Mouse (Mus musculus) midbrain, embryonic 16.5 days (tissue): ENCODE measurements around the gene Col23a1. TPM values are rescaled to one million over a fixed set of nuclear protein-coding genes. Genes with fewer than 3 reads are reported as not detected.

Source experiments
- ATAC-seq: fragments of 200-750 bp; cut with Nextera tagmentation; 2 replicates; pipeline ENCODE4 v1.8.0; 2017; ENCODE audit warnings: moderate TSS enrichment
- H3K27ac ChIP-seq: fragments of 300-500 bp; sonication (generic); 2 replicates; pipeline ENCODE4 v1.5.1; 2014; ENCODE audit warnings: mild to moderate bottlenecking, low read length, mixed read lengths
- H3K27me3 ChIP-seq: fragments of 300-500 bp; sonication (generic); 2 replicates; pipeline ENCODE4 v1.6.1; 2014; ENCODE audit warnings: low read depth, low read length, mixed read lengths; ENCODE audit not compliant: control insufficient read depth, insufficient read depth
- H3K36me3 ChIP-seq: fragments of 300-500 bp; sonication (generic); 2 replicates; pipeline ENCODE4 v1.6.1; 2014; ENCODE audit warnings: mild to moderate bottlenecking, low read length, moderate library complexity, mixed read lengths; ENCODE audit not compliant: control insufficient read depth, insufficient read depth
- H3K4me1 ChIP-seq: fragments of 300-500 bp; sonication (generic); 2 replicates; pipeline ENCODE4 v1.6.1; 2014; ENCODE audit warnings: mild to moderate bottlenecking, low read length, mixed read lengths; ENCODE audit not compliant: control insufficient read depth, insufficient read depth
- H3K4me2 ChIP-seq: fragments of 300-500 bp; sonication (generic); 2 replicates; pipeline ENCODE4 v1.6.1; 2014; ENCODE audit warnings: mild to moderate bottlenecking, low read length, mixed read lengths
- H3K4me3 ChIP-seq: fragments of 300-500 bp; sonication (generic); 2 replicates; pipeline ENCODE4 v1.5.1; 2014; ENCODE audit warnings: low read depth, mild to moderate bottlenecking, low read length, moderate library complexity, mixed read lengths
- H3K9ac ChIP-seq: fragments of 300-500 bp; sonication (generic); 2 replicates; pipeline ENCODE4 v1.6.1; 2014; ENCODE audit warnings: low read depth, low read length, mixed read lengths
- H3K9me3 ChIP-seq: fragments of 300-500 bp; sonication (generic); replicated peaks from 2 replicates; pipeline ENCODE4 v1.6.1; 2014; ENCODE audit warnings: mild to moderate bottlenecking, low read length, mixed read lengths; ENCODE audit not compliant: control insufficient read depth, poor library complexity, severe bottlenecking
- WGBS: fragments of 180-500 bp; shearing (Covaris S2); extraction: QIAGEN DNeasy Blood & Tissue Kit; methylation state at CpG from one replicate; pipeline ENCODE4 v1.1.7; 2014; 5-methylcytosine and 5-hydroxymethylcytosine counted together
- polyA plus RNA-seq: library from polyadenylated mRNA; unstranded; fragments of >200 nt; fragmentation: Nextera tagmentation; extraction: Ambion mirVana; gene quantifications from 2 replicates; pipeline ENCODE4 v1.2.1, GENCODE M21; 2015

Col23a1 gene
- polyA plus RNA-seq, 1 experiment from 2014 or later = 3.0 TPM

DNA sequence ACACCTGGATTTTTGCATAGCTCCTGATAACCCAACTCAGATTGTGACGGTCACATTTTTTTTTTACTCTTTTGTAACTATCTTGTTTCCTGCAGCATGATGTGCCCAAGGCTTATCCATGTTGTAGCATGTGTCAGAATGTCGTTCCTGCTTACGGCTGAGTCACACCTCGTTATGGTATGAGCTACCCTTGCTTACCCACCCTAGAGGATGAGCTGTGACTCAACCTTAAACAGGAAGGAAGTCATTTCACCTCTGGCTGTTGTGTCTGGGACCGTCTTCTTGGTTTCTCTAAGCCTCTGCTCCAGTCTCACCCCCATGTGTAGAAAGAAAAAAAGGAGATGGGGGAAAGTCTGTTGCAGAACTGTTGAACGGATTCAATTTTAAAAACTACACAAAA lies 223.3 kb downstream of the Col23a1 start:
- Histone ChIP-seq H3K4me2 (no peak overlapping the region), H3K36me3 (no peaks in the 10 kb centered on the region), H3K9me3 (no peaks in the 10 kb centered on the region), H3K27me3 (no peaks in the 10 kb centered on the region), H3K27ac (no peak overlapping the region), H3K4me1 (no peaks in the 10 kb centered on the region), H3K4me3 (no peak overlapping the region), H3K9ac (no peak overlapping the region)
- no peak for ATAC-seq
- WGBS = 89% methylated on average over 6 of the region's 6 CpGs

DNA sequence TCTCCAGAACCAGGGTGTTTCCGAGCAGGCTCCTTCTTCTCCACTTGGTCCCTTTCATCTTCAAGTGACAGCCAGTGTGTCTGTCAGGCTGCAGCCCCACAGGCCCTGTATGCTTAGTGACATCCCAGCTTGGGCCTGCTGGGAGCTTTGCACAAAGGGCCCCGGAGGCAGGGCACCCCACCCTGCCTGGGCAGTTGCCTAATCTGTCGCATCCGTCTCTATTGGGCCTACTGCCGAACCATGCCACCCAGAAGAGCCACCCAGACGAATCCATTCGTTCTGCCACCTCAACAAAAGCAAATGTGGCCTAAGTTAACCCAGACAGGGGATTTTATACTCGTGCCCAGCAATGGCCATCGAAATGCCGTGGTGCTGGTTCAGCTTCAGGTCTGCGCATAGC lies 225.6 kb downstream of the Col23a1 start:
- Histone ChIP-seq H3K4me1 (no peaks in the 10 kb centered on the region), H3K27me3 (no peaks in the 10 kb centered on the region), H3K36me3 (no peaks in the 10 kb centered on the region), H3K9me3 (no peaks in the 10 kb centered on the region), H3K27ac (no peak overlapping the region), H3K9ac (no peak overlapping the region), H3K4me3 (no peak overlapping the region), H3K4me2 (no peak overlapping the region)
- 66% methylated on average over 11 of the region's 11 CpGs for WGBS
- no peak for ATAC-seq

DNA sequence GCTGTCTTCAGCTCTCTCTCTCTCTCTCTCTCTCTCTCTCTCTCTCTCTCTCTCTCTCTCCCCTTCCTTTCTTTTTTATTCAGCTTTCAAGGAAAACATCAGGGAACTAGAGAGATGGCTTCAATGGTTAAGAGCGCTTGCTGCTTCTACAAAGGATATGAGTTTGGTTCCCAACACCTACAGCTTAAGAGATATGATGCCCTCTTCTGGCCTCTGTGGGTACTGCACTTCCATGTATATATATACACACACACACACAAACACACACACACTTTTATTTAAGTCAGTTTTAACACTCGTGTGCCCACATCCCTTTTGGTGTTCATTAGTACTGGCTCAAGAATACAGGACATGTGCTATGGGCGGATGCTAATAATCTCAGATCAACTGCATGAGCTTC lies 228.4 kb downstream of the Col23a1 start:
- WGBS = 96% methylated on average over 3 of the region's 3 CpGs
- Histone ChIP-seq H3K4me1 (no peaks in the 10 kb centered on the region), H3K36me3 (no peaks in the 10 kb centered on the region), H3K27me3 (no peaks in the 10 kb centered on the region), H3K27ac (no peak overlapping the region), H3K9me3 (no peaks in the 10 kb centered on the region), H3K9ac (no peak overlapping the region), H3K4me3 (no peak overlapping the region), H3K4me2 (no peak overlapping the region)
- ATAC-seq = no peak

DNA sequence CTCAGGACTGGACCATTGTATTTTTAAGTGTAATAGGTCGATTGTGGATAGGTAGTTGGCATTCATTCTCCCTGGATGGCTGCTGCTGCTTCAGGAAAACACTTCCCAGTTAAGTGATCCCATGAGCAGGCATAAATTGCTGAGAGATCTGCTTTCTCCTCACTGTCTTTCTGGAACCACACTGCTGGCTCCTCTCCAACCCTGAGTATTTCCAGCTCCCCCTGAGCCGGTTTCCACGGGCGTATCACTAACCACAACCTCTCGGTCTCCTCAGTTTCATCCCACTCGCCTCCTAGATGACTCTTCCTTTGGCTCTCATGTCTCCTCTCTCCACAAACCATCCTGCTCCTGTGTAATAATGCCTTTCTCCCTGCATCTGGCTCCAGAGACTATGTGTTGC lies 228.9 kb downstream of the Col23a1 start:
- Histone ChIP-seq H3K9ac (no peak overlapping the region), H3K36me3 (no peaks in the 10 kb centered on the region), H3K4me1 (no peaks in the 10 kb centered on the region), H3K27ac (no peak overlapping the region), H3K4me2 (no peak overlapping the region), H3K9me3 (no peaks in the 10 kb centered on the region), H3K4me3 (no peak overlapping the region), H3K27me3 (no peaks in the 10 kb centered on the region)
- ATAC-seq = no peak
- WGBS = 88% methylated on average over 6 of the region's 6 CpGs

DNA sequence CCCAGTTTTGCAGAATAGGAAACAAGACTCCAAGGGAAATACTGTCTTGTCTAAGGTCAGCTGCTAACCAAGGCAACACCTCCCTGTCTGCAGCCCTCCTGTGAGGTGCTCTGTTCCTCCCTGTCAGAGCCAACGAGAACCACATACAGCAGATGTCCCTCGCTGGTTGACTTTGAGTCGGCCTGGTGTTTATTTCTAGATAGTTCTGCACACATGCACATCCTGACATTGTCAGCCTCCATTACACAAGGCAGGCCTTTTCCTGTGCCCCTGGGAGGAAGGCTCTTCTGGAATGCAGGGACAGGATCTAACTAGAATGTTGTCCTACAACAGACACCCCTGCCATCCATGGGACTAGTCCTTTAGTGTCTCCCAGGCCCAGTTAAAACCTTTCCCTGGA lies 231.7 kb downstream of the Col23a1 start:
- Histone ChIP-seq H3K27ac (no peak overlapping the region), H3K36me3 (no peaks in the 10 kb centered on the region), H3K4me1 (no peaks in the 10 kb centered on the region), H3K9ac (no peak overlapping the region), H3K27me3 (no peaks in the 10 kb centered on the region), H3K4me2 (no peak overlapping the region), H3K4me3 (no peak overlapping the region), H3K9me3 (no peaks in the 10 kb centered on the region)
- no peak for ATAC-seq
- WGBS = 86% methylated on average over 3 of the region's 3 CpGs

DNA sequence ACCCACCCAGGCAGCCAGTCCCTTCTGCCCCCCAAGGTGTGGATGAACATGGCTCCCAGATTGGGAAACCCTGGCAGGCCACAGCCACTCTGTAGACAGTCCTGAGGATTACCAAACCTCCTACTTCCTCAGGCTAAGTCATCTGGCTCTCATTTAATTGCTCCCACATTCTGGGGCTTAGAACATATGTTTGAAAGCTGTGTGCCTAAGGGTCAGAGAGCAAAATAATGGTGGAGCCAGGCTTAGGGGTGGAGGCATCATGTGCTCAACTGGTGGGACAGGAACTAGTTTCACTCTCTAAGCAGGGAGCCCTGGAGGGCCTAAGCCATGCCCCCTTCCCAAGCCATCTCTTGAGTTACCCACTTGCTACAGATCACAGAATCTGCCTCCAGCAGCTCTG lies 233.5 kb downstream of the Col23a1 start:
- ATAC-seq = no peak
- Histone ChIP-seq H3K27ac (no peak overlapping the region), H3K36me3 (no peaks in the 10 kb centered on the region), H3K27me3 (no peaks in the 10 kb centered on the region), H3K4me2 (no peak overlapping the region), H3K9ac (no peak overlapping the region), H3K9me3 (no peaks in the 10 kb centered on the region), H3K4me3 (no peak overlapping the region), H3K4me1 (no peaks in the 10 kb centered on the region)

DNA sequence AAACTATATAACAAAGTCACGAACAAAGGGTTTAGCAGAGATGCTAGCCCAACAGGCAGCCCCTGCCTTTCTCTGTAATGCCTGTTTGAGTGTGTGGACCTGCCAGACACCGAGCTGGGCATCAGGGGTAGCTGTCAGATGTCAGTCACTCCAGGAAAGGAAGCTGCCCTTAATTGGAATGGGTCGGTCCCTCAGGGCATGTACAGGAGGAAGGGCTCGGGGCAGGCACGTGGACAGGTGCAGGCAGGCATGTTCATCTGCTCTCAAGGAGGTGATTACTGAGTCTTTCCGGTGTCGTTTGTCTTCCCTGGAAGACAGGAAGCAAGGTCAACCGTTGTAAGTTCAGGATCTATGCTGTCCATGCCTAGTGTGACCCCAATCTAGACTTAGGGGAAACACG lies 233.9 kb downstream of the Col23a1 start:
- no peak for ATAC-seq
- H3K36me3 ChIP-seq = no peaks in the 10 kb centered on the region
- no peaks in the 10 kb centered on the region for H3K27me3 ChIP-seq
- WGBS = 78% methylated on average over 9 of the region's 9 CpGs
- H3K9ac ChIP-seq = no peak overlapping the region
- no peak overlapping the region for H3K4me2 ChIP-seq
- H3K4me1 ChIP-seq = no peaks in the 10 kb centered on the region
- no peak overlapping the region for H3K4me3 ChIP-seq
- no peaks in the 10 kb centered on the region for H3K9me3 ChIP-seq
- H3K27ac ChIP-seq = no peak overlapping the region

DNA sequence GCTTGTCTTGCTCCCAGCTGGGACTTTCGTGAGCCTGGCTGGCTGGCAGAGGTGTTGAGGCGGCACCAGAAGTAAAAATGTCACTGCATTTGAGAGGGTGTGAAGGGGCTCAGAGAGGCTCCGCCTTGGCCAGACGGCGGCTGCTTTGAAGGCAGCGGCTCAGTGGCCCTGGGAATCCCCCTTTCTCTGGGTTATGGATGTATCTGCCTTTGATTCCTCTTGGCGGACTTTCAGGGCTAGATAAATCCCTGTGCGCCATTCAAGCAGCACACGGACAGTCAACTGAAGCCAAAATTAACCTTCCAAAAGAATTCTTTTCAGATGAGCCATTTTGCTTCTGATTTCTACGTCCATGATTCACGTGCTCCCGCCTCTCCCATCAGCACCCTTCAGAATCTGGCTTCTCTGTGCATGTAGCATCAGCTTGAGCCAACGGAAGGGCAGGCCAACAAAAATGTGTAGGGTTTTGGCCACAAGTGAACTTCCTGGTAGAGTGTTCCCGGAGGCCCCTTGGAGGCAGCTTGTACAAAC lies 237.0 kb downstream of the Col23a1 start:
- Histone ChIP-seq H3K27me3 (no peaks in the 10 kb centered on the region), H3K4me2 (no peak overlapping the region), H3K4me1 (no peaks in the 10 kb centered on the region), H3K9ac (no peak overlapping the region), H3K36me3 (no peaks in the 10 kb centered on the region), H3K4me3 (no peak overlapping the region), H3K27ac (no peak overlapping the region), H3K9me3 (no peaks in the 10 kb centered on the region)
- 49% methylated on average over 14 of the region's 14 CpGs for WGBS
- no peak for ATAC-seq

DNA sequence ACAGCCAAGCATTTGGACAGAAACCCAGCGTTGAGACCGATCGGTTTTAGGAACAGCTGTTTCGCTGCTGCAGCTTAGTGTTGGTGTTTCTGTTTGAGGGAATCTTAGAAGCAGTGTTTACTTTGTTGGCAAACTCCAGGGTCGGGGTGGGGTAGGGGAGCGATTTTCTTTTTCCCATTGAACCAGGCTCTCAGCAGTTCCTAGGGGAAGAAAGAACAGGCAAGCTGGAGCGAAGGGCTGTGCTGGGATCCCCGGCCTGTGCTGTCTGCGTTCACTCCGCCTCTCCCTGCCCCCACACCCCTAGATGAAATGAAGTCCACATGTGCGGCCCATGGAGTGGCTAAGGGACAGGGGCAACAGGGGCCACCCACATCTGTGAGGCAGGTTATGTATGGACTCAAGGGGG lies 243.4 kb downstream of the Col23a1 start:
- H3K36me3 ChIP-seq = no peaks in the 10 kb centered on the region
- H3K27me3 ChIP-seq = no peaks in the 10 kb centered on the region
- H3K9me3 ChIP-seq = no peaks in the 10 kb centered on the region
- H3K9ac ChIP-seq = no peak overlapping the region
- no peak overlapping the region for H3K4me2 ChIP-seq
- no peak overlapping the region for H3K4me3 ChIP-seq
- H3K4me1 ChIP-seq = no peaks in the 10 kb centered on the region
- ATAC-seq = no peak
- WGBS = 63% methylated on average over 11 of the region's 11 CpGs
- H3K27ac ChIP-seq = no peak overlapping the region

DNA sequence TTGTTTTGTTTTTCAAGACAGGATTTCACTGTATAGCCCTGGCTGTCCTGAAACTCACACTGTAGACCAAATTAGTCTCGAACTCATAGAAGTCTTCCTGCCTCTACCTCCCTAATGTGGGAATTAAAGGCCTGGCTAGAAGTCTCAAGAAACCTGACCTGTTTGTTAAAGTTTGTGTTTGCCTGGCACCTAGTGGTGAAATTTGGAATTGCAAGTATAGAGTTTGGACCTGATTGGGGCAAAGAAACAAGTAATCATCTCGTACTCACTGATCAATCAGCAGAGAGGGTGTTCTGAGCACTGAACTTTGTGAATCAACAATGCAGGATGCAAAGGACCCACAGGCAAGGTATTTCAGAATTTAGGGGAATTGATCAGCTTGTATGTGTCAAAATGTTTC lies 244.6 kb downstream of the Col23a1 start:
- Histone ChIP-seq H3K4me3 (no peak overlapping the region), H3K4me2 (no peak overlapping the region), H3K36me3 (no peaks in the 10 kb centered on the region), H3K27me3 (no peaks in the 10 kb centered on the region), H3K4me1 (no peaks in the 10 kb centered on the region), H3K9me3 (no peaks in the 10 kb centered on the region), H3K27ac (no peak overlapping the region), H3K9ac (no peak overlapping the region)
- ATAC-seq = no peak
- WGBS = 31% methylated on average over 2 of the region's 2 CpGs
